9 mouse cellular contexts compared by ENCODE assay signal in genomic region chr3:31459456-31459855, GRCm38 (mm10).
DNase-seq lines count a peak whose midpoint lies in the region; ATAC-seq lines count a peak whose summit lies in the region.
"Had no signal": no experiment of that assay in that cellular context is flagged by ENCODE, and none has a peak within 500 bp of the region (broad histone marks: within the 10 kb centered on the region; RNA-seq: fewer than 3 reads in every experiment).

No protein-coding gene starts in this region.

- intact Hi-C loops in gastrocnemius, postnatal 14 days (cut with DNase I; ENCODE audit: low total_unique reads): loop anchor here (10.0 kb wide), 1 partner anchor 315 kb away; the partner anchor contains the start of gene Cldn11

- no peak overlapping the region for H3K9ac ChIP-seq in limb, embryonic 13.5 days
- H3K9ac ChIP-seq: limb, embryonic 15.5 days had no signal

- H3K4me1 ChIP-seq in limb, embryonic 13.5 days: no peaks in the 10 kb centered on the region
- H3K4me1 ChIP-seq: limb, embryonic 15.5 days had no signal

- peak; percentile 44; the same call in 1 of the 2 replicates for ATAC-seq in limb, embryonic 13.5 days (ENCODE audit: low FRiP score, low read depth)
- ATAC-seq in CD4-positive, CD25-positive, alpha-beta regulatory T cell, adult 4 months: no peak

- no peaks in the 10 kb centered on the region for H3K36me3 ChIP-seq in limb, embryonic 13.5 days
- H3K36me3 ChIP-seq: limb, embryonic 15.5 days had no signal

- no peak overlapping the region for H3K4me3 ChIP-seq in limb, embryonic 13.5 days
- H3K4me3 ChIP-seq: limb, embryonic 15.5 days had no signal

- no peaks in the 10 kb centered on the region for H3K9me3 ChIP-seq in limb, embryonic 13.5 days
- H3K9me3 ChIP-seq: limb, embryonic 15.5 days had no signal

- peak; percentile 13 for DNase-seq in left cerebral cortex, adult 11 months (ENCODE audit: low spot score)
- DNase-seq in left cerebral cortex, adult 8-10 months (ENCODE audit: low spot score in 2 of 2): no peak
- DNase-seq in WW6 (ENCODE audit: low read depth, low spot score): peak; percentile 18
- DNase-seq in cerebellum, adult 8-10 months: peak; percentile 30
- DNase-seq in gastrocnemius, postnatal 14 days: peak; percentile 14
- peak; percentile 25 for DNase-seq in right cerebral cortex, postnatal 25 days

- WGBS in limb, embryonic 13.5 days: 62% methylated on average over 5 of the region's 5 CpGs

- no peaks in the 10 kb centered on the region for H3K27me3 ChIP-seq in limb, embryonic 13.5 days
- H3K27me3 ChIP-seq: limb, embryonic 15.5 days had no signal

- H3K4me2 ChIP-seq in limb, embryonic 13.5 days (replicated peaks): no peak overlapping the region
- H3K4me2 ChIP-seq: limb, embryonic 15.5 days had no signal

- no peak overlapping the region for H3K27ac ChIP-seq in limb, embryonic 13.5 days
- H3K27ac ChIP-seq: limb, embryonic 15.5 days had no signal

Comparison
In these comparisons a context has a peak if more than half of its experiments do, and no peak if none do; other contexts are left out.
1. DNase-seq: peak in left cerebral cortex, adult 11 months (single experiment), WW6 (single experiment), cerebellum, adult 8-10 months (single experiment), gastrocnemius, postnatal 14 days (single experiment) and right cerebral cortex, postnatal 25 days (single experiment); none in left cerebral cortex, adult 8-10 months (0 of 2).